Mouse (Mus musculus) CH12.LX (cell line): ENCODE data around the gene Sorbs2. TPM values are rescaled to one million over a fixed set of nuclear protein-coding genes. Genes with fewer than 3 reads are reported as not detected.

Source experiments
- DNase-seq: peaks from one replicate; pipeline ENCODE4 v3.0.0-alpha.2; 2013; ENCODE audit errors: extremely low read depth
- H3K27ac ChIP-seq: 2 replicates; pipeline ENCODE4 v1.5.1; 2012; ENCODE audit warnings: low read depth, mild to moderate bottlenecking, control low read depth, moderate library complexity; ENCODE audit not compliant: insufficient read depth
- H3K27me3 ChIP-seq: replicated peaks from 2 replicates; pipeline ENCODE3; 2012; ENCODE audit warnings: inconsistent platforms
- H3K36me3 ChIP-seq, 2 experiments: replicated peaks in 1 of 2; 2 replicates each; pipeline versions ENCODE3 to v1.6.1; 2012; ENCODE audit warnings: inconsistent platforms in 1 of 2, low read length in 1 of 2, mild to moderate bottlenecking in 1 of 2, mixed read lengths in 1 of 2, moderate library complexity in 1 of 2; ENCODE audit not compliant: control insufficient read depth in 1 of 2, insufficient read depth in 1 of 2
- H3K4me1 ChIP-seq, 2 experiments: 2 replicates each; pipeline ENCODE4 v1.6.1; 2012; ENCODE audit warnings: inconsistent platforms in 1 of 2, moderate library complexity in 1 of 2; ENCODE audit not compliant: insufficient read depth in 2 of 2, control insufficient read depth in 1 of 2
- H3K4me2 ChIP-seq: 2 replicates; pipeline ENCODE4 v1.6.1; 2012; ENCODE audit warnings: low read depth, mild to moderate bottlenecking, control low read depth; ENCODE audit not compliant: poor library complexity, insufficient read depth, severe bottlenecking
- H3K4me3 ChIP-seq, 3 experiments: fragments of 150-350 bp in 1 of 3; sonication (generic) in 1 of 3; replicated peaks in 1 of 3; 2 replicates each; pipeline versions ENCODE3 to v1.5.1; 2011 to 2012; ENCODE audit warnings: low read depth in 2 of 3, low read length in 2 of 3, mild to moderate bottlenecking in 2 of 3, moderate library complexity in 2 of 3, control low read depth in 1 of 3, improper control_type of control experiment in 1 of 3, inconsistent platforms in 1 of 3, mixed read lengths in 1 of 3; ENCODE audit not compliant: poor library complexity in 1 of 3
- H3K79me2 ChIP-seq: replicated peaks from 2 replicates; pipeline ENCODE4 v1.6.1; 2012; ENCODE audit warnings: mild to moderate bottlenecking, moderate library complexity; ENCODE audit not compliant: control insufficient read depth, poor library complexity, insufficient read depth, severe bottlenecking; ENCODE audit errors: extremely low read depth
- H3K9ac ChIP-seq: 2 replicates; pipeline ENCODE4 v1.6.1; 2012; ENCODE audit warnings: low read depth, mild to moderate bottlenecking, control low read depth, moderate library complexity; ENCODE audit not compliant: insufficient read depth
- H3K9me3 ChIP-seq: replicated peaks from 2 replicates; pipeline ENCODE3; 2012; ENCODE audit warnings: low read length, inconsistent platforms, mixed read lengths
- CHD2 ChIP-seq: IDR thresholded peaks from 2 replicates; pipeline ENCODE4 v1.6.1; 2011; ENCODE audit warnings: low read length, improper control_type of control experiment
- ELF1 ChIP-seq: IDR thresholded peaks from 2 replicates; pipeline ENCODE4 v1.6.1; 2014; ENCODE audit warnings: low read depth, mild to moderate bottlenecking, inconsistent platforms, low read length, improper control_type of control experiment
- ETS1 ChIP-seq: conservative IDR thresholded peaks from 2 replicates; pipeline ENCODE4 v1.6.1; 2012; ENCODE audit warnings: low read depth, mild to moderate bottlenecking, inconsistent platforms, low read length, improper control_type of control experiment, moderate library complexity
- HCFC1 ChIP-seq: IDR thresholded peaks from 2 replicates; pipeline ENCODE4 v1.6.1; 2012; ENCODE audit warnings: low read depth, mild to moderate bottlenecking, inconsistent platforms, low read length, improper control_type of control experiment
- IRF4 ChIP-seq: IDR thresholded peaks from 2 replicates; pipeline ENCODE4 v1.6.1; 2014; ENCODE audit warnings: low read depth, mild to moderate bottlenecking, inconsistent platforms, low read length, improper control_type of control experiment
- KAT2A ChIP-seq: IDR thresholded peaks from 2 replicates; pipeline ENCODE4 v1.6.1; 2012; ENCODE audit warnings: low read length, improper control_type of control experiment, inconsistent platforms; ENCODE audit not compliant: insufficient replicate concordance
- MAFK ChIP-seq: IDR thresholded peaks from 2 replicates; pipeline ENCODE4 v1.6.1; 2011; ENCODE audit warnings: low read length, improper control_type of control experiment; ENCODE audit not compliant: insufficient replicate concordance
- MAX ChIP-seq: IDR thresholded peaks from 2 replicates; pipeline ENCODE4 v1.6.1; 2011; ENCODE audit warnings: low read length, improper control_type of control experiment
- MAZ ChIP-seq: IDR thresholded peaks from 2 replicates; pipeline ENCODE4 v1.6.1; 2012; ENCODE audit warnings: low read depth, mild to moderate bottlenecking, inconsistent platforms, low read length, improper control_type of control experiment, moderate library complexity
- POLR2A ChIP-seq: IDR thresholded peaks from 2 replicates; pipeline ENCODE4 v1.6.1; 2011; ENCODE audit warnings: low read depth, mild to moderate bottlenecking, improper control_type of control experiment, low read length
- SMC3 ChIP-seq: IDR thresholded peaks from 2 replicates; pipeline ENCODE4 v1.6.1; 2011; ENCODE audit warnings: low read depth, low read length, improper control_type of control experiment
- UBTF ChIP-seq: IDR thresholded peaks from 2 replicates; pipeline ENCODE4 v1.6.1; 2012; ENCODE audit warnings: low read depth, mild to moderate bottlenecking, inconsistent platforms, low read length, improper control_type of control experiment, moderate library complexity
- ZC3H11A ChIP-seq: IDR thresholded peaks from 2 replicates; pipeline ENCODE4 v1.6.1; 2012; ENCODE audit warnings: low read depth, mild to moderate bottlenecking, inconsistent platforms, low read length, improper control_type of control experiment
- ZKSCAN1 ChIP-seq: IDR thresholded peaks from 2 replicates; pipeline ENCODE4 v1.6.1; 2012; ENCODE audit warnings: low read depth, inconsistent platforms, low read length, improper control_type of control experiment, borderline replicate concordance
- dilution Hi-C: fragments of 300-500 bp; cut with MboI; formaldehyde crosslinking; loops from 2 replicates; pipeline ENCODE4 v1.14.3; 2020; ENCODE audit warnings: low sequenced_read_pairs; ENCODE audit not compliant: extremely low pct_unique_long_range_greater_than_20kb, extremely low pct_ligation_motif_present
- in situ Hi-C: fragments of 300-500 bp; cut with MboI; formaldehyde crosslinking; loops from 3 replicates; pipeline ENCODE4 v1.14.3; 2019; ENCODE audit warnings: low sequenced_read_pairs, low pct_ligation_motif_present, low pct_unique_long_range_greater_than_20kb, mixed read lengths
- polyA plus RNA-seq: library from polyadenylated mRNA; unstranded; fragments of >175 nt; gene quantifications from 2 replicates; pipeline ENCODE4 v1.2.1, GENCODE M21; 2012; ENCODE audit warnings: low read depth; ENCODE audit not compliant: insufficient read length
- total RNA-seq, 2 experiments: library from RNA; depleted of rRNA; stranded (reverse); fragments of 300-350 nt in 1 of 2; fragments of >200 nt in 1 of 2; gene quantifications; 2 replicates each; pipeline ENCODE4 v1.2.3; 2012 to 2014

Gene Sorbs2
- total and polyA plus RNA-seq, 3 experiments: not detected

GRCm38 (mm10) chr8:45677114-45677853 is 169.7 kb downstream of the Sorbs2 start:
- no peak for TF ChIP-seq CHD2
- TF ChIP-seq POLR2A: no peak
- no peak for TF ChIP-seq MAFK
- TF ChIP-seq ZC3H11A: no peak
- TF ChIP-seq IRF4: no peak
- no peak for TF ChIP-seq MAZ
- TF ChIP-seq ZKSCAN1: no peak
- no peak for TF ChIP-seq ETS1
- TF ChIP-seq UBTF: no peak
- Histone ChIP-seq H3K4me3 (no peak overlapping the region), H3K9ac (no peak overlapping the region), H3K27ac (no peak overlapping the region), H3K4me1 (no peaks in the 10 kb centered on the region), H3K79me2 (no peaks in the 10 kb centered on the region), H3K36me3 (no peaks in the 10 kb centered on the region), H3K27me3 (no peaks in the 10 kb centered on the region), H3K4me2 (no peak overlapping the region), H3K9me3 (no peaks in the 10 kb centered on the region)
- dilution Hi-C loops (no loop called here), in situ Hi-C loops (no loop called here)
- DNase-seq: no peak

DNA sequence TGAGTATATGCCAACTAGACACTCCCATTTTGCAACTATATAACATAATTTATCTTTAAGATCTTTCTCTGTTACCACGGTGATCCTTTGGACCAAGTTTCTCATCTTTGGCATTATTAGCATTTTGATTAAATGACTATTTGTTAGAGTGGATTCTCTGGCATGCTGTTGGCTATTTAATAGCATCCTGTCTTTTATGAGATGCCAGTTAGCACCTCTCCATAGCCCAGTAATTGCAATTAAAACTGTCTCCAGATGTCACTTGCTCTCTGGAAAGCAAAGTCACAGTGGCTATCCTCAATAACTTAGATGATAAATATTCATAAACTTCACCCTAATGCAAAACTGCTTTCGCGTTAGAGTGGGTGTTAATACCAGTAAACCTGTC is 170.3 kb downstream of the Sorbs2 start:
- Histone ChIP-seq H3K36me3 (no peaks in the 10 kb centered on the region), H3K4me3 (no peak overlapping the region), H3K27me3 (no peaks in the 10 kb centered on the region), H3K79me2 (no peaks in the 10 kb centered on the region), H3K27ac (no peak overlapping the region), H3K9ac (no peak overlapping the region), H3K4me2 (no peak overlapping the region), H3K4me1 (no peaks in the 10 kb centered on the region), H3K9me3 (no peaks in the 10 kb centered on the region)
- in situ Hi-C loops (no loop called here), dilution Hi-C loops (no loop called here)
- no peak for TF ChIP-seq MAZ
- TF ChIP-seq SMC3: no peak
- TF ChIP-seq HCFC1: no peak
- no peak for TF ChIP-seq MAX
- no peak for DNase-seq

- Histone ChIP-seq H3K79me2 (no peaks in the 10 kb centered on the region), H3K9ac (no peak overlapping the region), H3K4me3 (no peak overlapping the region), H3K4me1 (no peaks in the 10 kb centered on the region), H3K4me2 (no peak overlapping the region), H3K36me3 (no peaks in the 10 kb centered on the region), H3K27ac (no peak overlapping the region), H3K27me3 (no peaks in the 10 kb centered on the region), H3K9me3 (no peaks in the 10 kb centered on the region)
- dilution Hi-C loops: no loop called here
- no peak for DNase-seq
- in situ Hi-C loops: no loop called here
- TF ChIP-seq MAZ (no peak), CHD2 (no peak), ELF1 (no peak), POLR2A (no peak), IRF4 (no peak), KAT2A (no peak)
These were observed 173.6 kb downstream of the Sorbs2 start for GRCm38 (mm10) chr8:45681171-45681570.
